Mouse (Mus musculus) heart, adult 2 months (tissue): ENCODE measurements at regions not wholly inside any gene's neighbourhood (a gene's known extent, or its start where the extent isn't known, plus 50 kb on each side); places are given as distances from the start of the nearest gene placed in this dataset.

Source experiments
- CTCF ChIP-seq: fragments of 200-600 bp; IDR thresholded peaks from 2 replicates; pipeline ENCODE4 v1.8.1; 2022; ENCODE audit warnings: antibody characterized with exemption, mild to moderate bottlenecking, moderate library complexity
- EP300 ChIP-seq: fragments of 200-500 bp; IDR thresholded peaks from 2 replicates; pipeline ENCODE4 v1.6.1; 2011; ENCODE audit warnings: low read depth, low read length, control low read depth; ENCODE audit not compliant: insufficient read depth
- POLR2A ChIP-seq: fragments of 200-500 bp; IDR thresholded peaks from 2 replicates; pipeline ENCODE4 v1.6.1; 2011; ENCODE audit warnings: mild to moderate bottlenecking, low read depth, low read length, control low read depth; ENCODE audit not compliant: insufficient read depth

- TF ChIP-seq CTCF: no peak
- TF ChIP-seq POLR2A: no peak
- TF ChIP-seq EP300: no peak
Measured at GRCm38 (mm10) chr15:67411657-67412056, 910.9 kb upstream of the Lrrc6 start.
